8 mouse cellular contexts compared by ENCODE assay signal in genomic region chr10:14544608-14544940, GRCm38 (mm10). TPM values are rescaled to one million over a fixed set of nuclear protein-coding genes. Genes with fewer than 3 reads are reported as not detected.
DNase-seq lines count a peak whose midpoint lies in the region; ATAC-seq lines count a peak whose summit lies in the region.

No protein-coding gene starts in this region.

- ATAC-seq in kidney, embryonic 14.5 days (ENCODE audit: low FRiP score, low TSS enrichment), result no peak
- 0 out of 2 replicates have a peak, but pooled peaks have one; percentile 15 for ATAC-seq in common myeloid progenitor, adult 5-6 weeks (replicated peaks; ENCODE audit: low read depth, poor library complexity, severe bottlenecking)
- ATAC-seq in hindbrain, embryonic 12.5 days (ENCODE audit: low FRiP score), result no peak; the same call in 1 of the 2 replicates

- 4% methylated on average over 9 of the region's 9 CpGs for WGBS in kidney, embryonic 14.5 days
- WGBS in hindbrain, embryonic 12.5 days, result 3% methylated on average over 9 of the region's 9 CpGs
- 6% methylated on average over 9 of the region's 9 CpGs for WGBS in midbrain, embryonic 10.5 days

- peak overlapping the region; percentile 99 for H3K4me2 ChIP-seq in kidney, embryonic 14.5 days (replicated peaks; ENCODE audit: low read depth, low read length)
- H3K4me2 ChIP-seq in hindbrain, embryonic 12.5 days (replicated peaks), result peak overlapping the region; percentile 100

- H3K36me3 ChIP-seq in kidney, embryonic 14.5 days (ENCODE audit: control insufficient read depth, insufficient read depth, low read length), result no peaks in the 10 kb centered on the region
- no peaks in the 10 kb centered on the region for H3K36me3 ChIP-seq in hindbrain, embryonic 12.5 days
- no peaks in the 10 kb centered on the region for H3K36me3 ChIP-seq in midbrain, embryonic 10.5 days

- peak overlapping the region; percentile 71 for H3K9ac ChIP-seq in kidney, embryonic 14.5 days (ENCODE audit: low read depth, low read length)
- peak overlapping the region; percentile 65 for H3K9ac ChIP-seq in hindbrain, embryonic 12.5 days

- H3K4me3 ChIP-seq in kidney, embryonic 14.5 days (ENCODE audit: low read length), result peak overlapping the region; percentile 74
- H3K4me3 ChIP-seq in hindbrain, embryonic 12.5 days, result peak overlapping the region; percentile 75
- peak overlapping the region; percentile 85 for H3K4me3 ChIP-seq in midbrain, embryonic 10.5 days

- peaks cover 7% of the 10 kb centered on the region for H3K27me3 ChIP-seq in kidney, embryonic 14.5 days (ENCODE audit: control insufficient read depth, insufficient read depth, low read length)
- H3K27me3 ChIP-seq in hindbrain, embryonic 12.5 days, result peaks cover 28% of the 10 kb centered on the region
- peaks cover 45% of the 10 kb centered on the region for H3K27me3 ChIP-seq in midbrain, embryonic 10.5 days (ENCODE audit: low read depth, poor library complexity, severe bottlenecking)

- no peak for DNase-seq in kidney, postnatal 4 days
- DNase-seq in midbrain, embryonic 10.5 days (ENCODE audit: low spot score), result no peak
- no peak for DNase-seq in cerebellum, postnatal 10 days
- DNase-seq in testis, postnatal 14 days (ENCODE audit: low spot score), result no peak
- DNase-seq in embryo, embryonic 10 days (ENCODE audit: low spot score), result no peak

- no peaks in the 10 kb centered on the region for H3K9me3 ChIP-seq in kidney, embryonic 14.5 days (ENCODE audit: control insufficient read depth, low read length)
- H3K9me3 ChIP-seq in hindbrain, embryonic 12.5 days (replicated peaks), result no peaks in the 10 kb centered on the region
- H3K9me3 ChIP-seq in midbrain, embryonic 10.5 days (replicated peaks), result no peaks in the 10 kb centered on the region

- H3K27ac ChIP-seq in kidney, embryonic 14.5 days (ENCODE audit: low read depth, low read length), result no peak overlapping the region
- no peak overlapping the region for H3K27ac ChIP-seq in hindbrain, embryonic 12.5 days
- peak overlapping the region; percentile 77; the same call in 1 of the 2 replicates for H3K27ac ChIP-seq in midbrain, embryonic 10.5 days (replicated peaks)

- H3K4me1 ChIP-seq in kidney, embryonic 14.5 days (ENCODE audit: control insufficient read depth, insufficient read depth, low read length), result no peaks in the 10 kb centered on the region
- H3K4me1 ChIP-seq in hindbrain, embryonic 12.5 days, result peaks cover 2% of the 10 kb centered on the region; the same call in 1 of the 2 replicates
- H3K4me1 ChIP-seq in midbrain, embryonic 10.5 days, result peaks cover 13% of the 10 kb centered on the region

RNA-seq across cellular contexts. Expression of gene Adgrg6, which starts 0.9 kb away (rescaled TPM):
- polyA plus RNA-seq in kidney, embryonic 14.5 days (2014; fragmentation: Nextera tagmentation; extraction: Ambion mirVana), result 4.4 and 8.9 TPM in 2 replicates
- 0.37 TPM in 1 of 2 replicates, not detected in the other for total RNA-seq in common myeloid progenitor, adult 5-6 weeks (2017)
- 4.2 and 5.3 TPM in 2 replicates for polyA plus RNA-seq in hindbrain, embryonic 12.5 days (2016; fragmentation: Nextera tagmentation; extraction: Ambion mirVana)
- 0.48 and 0.83 TPM in 2 replicates for polyA plus RNA-seq in midbrain, embryonic 10.5 days (2016; fragmentation: Nextera tagmentation; extraction: Ambion mirVana)
